Mouse (Mus musculus): ENCODE data around the gene Ehd4.

DNA sequence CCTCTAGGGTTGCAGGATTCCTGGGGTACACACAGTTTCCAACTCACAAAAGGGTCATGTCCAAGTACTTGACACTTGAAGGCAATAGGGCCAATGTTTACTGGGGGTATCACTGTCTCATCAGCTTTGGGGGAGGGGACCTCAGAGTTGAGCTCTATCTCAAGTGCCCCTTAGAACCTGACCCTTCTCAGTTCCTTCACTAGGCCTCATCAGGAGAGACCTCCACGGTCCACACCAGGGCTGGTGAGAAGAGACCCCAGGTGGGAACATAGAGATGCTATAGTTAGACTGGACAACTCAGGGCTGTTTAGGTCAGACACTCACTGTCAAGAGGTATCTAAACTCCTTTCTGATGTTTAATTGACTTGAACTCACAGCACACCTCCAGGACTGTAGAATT, 15.3 kb downstream of the Ehd4 start:
- no peak for TF ChIP-seq CTCF (IDR thresholded peaks at IDR 0.05; ENCODE audit: insufficient read depth, low read length)
- no peak for TF ChIP-seq POLR2A (IDR thresholded peaks at IDR 0.05; ENCODE audit: borderline replicate concordance, extremely low read depth, low read depth, low read length)

Measured in lung, adult 2 months (tissue).